Mouse (Mus musculus): Measurements from ENCODE around the gene Bcas1. TPM values are rescaled to one million over a fixed set of nuclear protein-coding genes. Genes with fewer than 3 reads are reported as not detected.

Bcas1 gene
- polyA plus RNA-seq, 1 experiment: 0.02 TPM

GRCm38 (mm10) chr2:170401211-170401799, 26.3 kb downstream of the Bcas1 start:
- H3K4me2 ChIP-seq (ENCODE audit: low read depth): peak overlapping the region; percentile 69
- H3K27me3 ChIP-seq (ENCODE audit: control insufficient read depth, insufficient read depth, insufficient read length): no peaks in the 10 kb centered on the region
- H3K4me3 ChIP-seq: no peak overlapping the region

GRCm38 (mm10) chr2:170400666-170401065, 27.0 kb downstream of the Bcas1 start:
- Histone ChIP-seq H3K79me2 (ENCODE audit: control insufficient read depth, insufficient read depth) (no peaks in the 10 kb centered on the region), H3K4me2 (ENCODE audit: low read depth) (no peak overlapping the region), H3ac (ENCODE audit: control insufficient read depth, insufficient read length) (no peak overlapping the region), H3K27me3 (ENCODE audit: control insufficient read depth, insufficient read depth, insufficient read length) (no peaks in the 10 kb centered on the region), H3K4me3 (no peak overlapping the region), H3K36me3 (ENCODE audit: control insufficient read depth, insufficient read depth) (no peaks in the 10 kb centered on the region)
- TF ChIP-seq TCF12 (IDR thresholded peaks at IDR 0.05; ENCODE audit: insufficient read depth, poor library complexity, severe bottlenecking) (no peak), MAX (IDR thresholded peaks at IDR 0.05; ENCODE audit: low read depth) (no peak), MYOD1 (IDR thresholded peaks at IDR 0.05; ENCODE audit: control insufficient read depth in 1 of 3, insufficient read length in 2 of 3, low read depth in 2 of 3) (no peak), REST (IDR thresholded peaks at IDR 0.05; ENCODE audit: insufficient read depth, insufficient read length) (no peak), E2F4 (IDR thresholded peaks at IDR 0.05; ENCODE audit: insufficient read depth) (no peak), MYOG (IDR thresholded peaks at IDR 0.05; ENCODE audit: control insufficient read depth in 1 of 3, insufficient read depth in 1 of 3, insufficient read length in 2 of 3, low read depth in 2 of 3) (no peak), CEBPB (IDR thresholded peaks at IDR 0.05; ENCODE audit: insufficient read depth, poor library complexity, severe bottlenecking) (no peak), USF1 (IDR thresholded peaks at IDR 0.05; ENCODE audit: low read depth) (no peak), SRF (IDR thresholded peaks at IDR 0.05; ENCODE audit: control insufficient read depth, insufficient read length, low read depth) (no peak), POLR2A (IDR thresholded peaks at IDR 0.05; ENCODE audit: insufficient read length, low read depth) (no peak), TCF3 (IDR thresholded peaks at IDR 0.05; ENCODE audit: insufficient read length, low read depth) (no peak), POLR2AphosphoS2 (IDR thresholded peaks at IDR 0.05; ENCODE audit: insufficient read length, low read depth) (no peak)

More at GRCm38 (mm10) chr2:170401211-170401799, 26.3 kb downstream of the Bcas1 start:
- Histone ChIP-seq H3K79me2 (ENCODE audit: control insufficient read depth, insufficient read depth) (no peaks in the 10 kb centered on the region), H3K36me3 (ENCODE audit: control insufficient read depth, insufficient read depth) (no peaks in the 10 kb centered on the region), H3ac (ENCODE audit: control insufficient read depth, insufficient read length) (no peak overlapping the region)
- peak in 1 of 3 experiments; percentile 6 for TF ChIP-seq MYOD1 (IDR thresholded peaks at IDR 0.05; ENCODE audit: control insufficient read depth in 1 of 3, insufficient read length in 2 of 3, low read depth in 2 of 3)
- no peak for TF ChIP-seq MYOG (IDR thresholded peaks at IDR 0.05; ENCODE audit: control insufficient read depth in 1 of 3, insufficient read depth in 1 of 3, insufficient read length in 2 of 3, low read depth in 2 of 3)

- no peaks in the 10 kb centered on the region for H3K79me2 ChIP-seq (ENCODE audit: control insufficient read depth, insufficient read depth)
- TF ChIP-seq CEBPB (IDR thresholded peaks at IDR 0.05; ENCODE audit: insufficient read depth, poor library complexity, severe bottlenecking) (no peak), REST (IDR thresholded peaks at IDR 0.05; ENCODE audit: insufficient read depth, insufficient read length) (no peak), SRF (IDR thresholded peaks at IDR 0.05; ENCODE audit: control insufficient read depth, insufficient read length, low read depth) (no peak), E2F4 (IDR thresholded peaks at IDR 0.05; ENCODE audit: insufficient read depth) (no peak), POLR2A (IDR thresholded peaks at IDR 0.05; ENCODE audit: insufficient read length, low read depth) (no peak), USF1 (IDR thresholded peaks at IDR 0.05; ENCODE audit: low read depth) (no peak), TCF12 (IDR thresholded peaks at IDR 0.05; ENCODE audit: insufficient read depth, poor library complexity, severe bottlenecking) (no peak), POLR2AphosphoS2 (IDR thresholded peaks at IDR 0.05; ENCODE audit: insufficient read length, low read depth) (no peak), MAX (IDR thresholded peaks at IDR 0.05; ENCODE audit: low read depth) (no peak), TCF3 (IDR thresholded peaks at IDR 0.05; ENCODE audit: insufficient read length, low read depth) (no peak), MYOD1 (IDR thresholded peaks at IDR 0.05; ENCODE audit: control insufficient read depth in 1 of 3, insufficient read length in 2 of 3, low read depth in 2 of 3) (no peak), MYOG (IDR thresholded peaks at IDR 0.05; ENCODE audit: control insufficient read depth in 1 of 3, insufficient read depth in 1 of 3, insufficient read length in 2 of 3, low read depth in 2 of 3) (no peak)
- H3K27me3 ChIP-seq (ENCODE audit: control insufficient read depth, insufficient read depth, insufficient read length): no peaks in the 10 kb centered on the region
- no peak overlapping the region for H3ac ChIP-seq (ENCODE audit: control insufficient read depth, insufficient read length)
- no peak overlapping the region for H3K4me3 ChIP-seq
- H3K36me3 ChIP-seq (ENCODE audit: control insufficient read depth, insufficient read depth): no peaks in the 10 kb centered on the region
- H3K4me2 ChIP-seq (ENCODE audit: low read depth): no peak overlapping the region
Observed at GRCm38 (mm10) chr2:170391994-170392393, 35.7 kb downstream of the Bcas1 start.

- TF ChIP-seq POLR2AphosphoS2 (IDR thresholded peaks at IDR 0.05; ENCODE audit: insufficient read length, low read depth) (no peak), MYOD1 (IDR thresholded peaks at IDR 0.05; ENCODE audit: control insufficient read depth in 1 of 3, insufficient read length in 2 of 3, low read depth in 2 of 3) (no peak), TCF3 (IDR thresholded peaks at IDR 0.05; ENCODE audit: insufficient read length, low read depth) (no peak), MAX (IDR thresholded peaks at IDR 0.05; ENCODE audit: low read depth) (no peak), MYOG (IDR thresholded peaks at IDR 0.05; ENCODE audit: control insufficient read depth in 1 of 3, insufficient read depth in 1 of 3, insufficient read length in 2 of 3, low read depth in 2 of 3) (no peak)
- Histone ChIP-seq H3K4me3 (no peak overlapping the region), H3K27me3 (ENCODE audit: control insufficient read depth, insufficient read depth, insufficient read length) (no peaks in the 10 kb centered on the region)
Observed at GRCm38 (mm10) chr2:170388320-170388719, 39.3 kb downstream of the Bcas1 start.

GRCm38 (mm10) chr2:170385556-170385955, 42.1 kb downstream of the Bcas1 start:
- Histone ChIP-seq H3K4me2 (ENCODE audit: low read depth) (no peak overlapping the region), H3ac (ENCODE audit: control insufficient read depth, insufficient read length) (no peak overlapping the region), H3K4me3 (no peak overlapping the region), H3K79me2 (ENCODE audit: control insufficient read depth, insufficient read depth) (no peaks in the 10 kb centered on the region), H3K27me3 (ENCODE audit: control insufficient read depth, insufficient read depth, insufficient read length) (no peaks in the 10 kb centered on the region), H3K36me3 (ENCODE audit: control insufficient read depth, insufficient read depth) (no peaks in the 10 kb centered on the region)
- TF ChIP-seq POLR2AphosphoS2 (IDR thresholded peaks at IDR 0.05; ENCODE audit: insufficient read length, low read depth) (no peak), SRF (IDR thresholded peaks at IDR 0.05; ENCODE audit: control insufficient read depth, insufficient read length, low read depth) (no peak), E2F4 (IDR thresholded peaks at IDR 0.05; ENCODE audit: insufficient read depth) (no peak), TCF3 (IDR thresholded peaks at IDR 0.05; ENCODE audit: insufficient read length, low read depth) (no peak), POLR2A (IDR thresholded peaks at IDR 0.05; ENCODE audit: insufficient read length, low read depth) (no peak), CEBPB (IDR thresholded peaks at IDR 0.05; ENCODE audit: insufficient read depth, poor library complexity, severe bottlenecking) (no peak), MYOD1 (IDR thresholded peaks at IDR 0.05; ENCODE audit: control insufficient read depth in 1 of 3, insufficient read length in 2 of 3, low read depth in 2 of 3) (no peak), MAX (IDR thresholded peaks at IDR 0.05; ENCODE audit: low read depth) (no peak), REST (IDR thresholded peaks at IDR 0.05; ENCODE audit: insufficient read depth, insufficient read length) (no peak), MYOG (IDR thresholded peaks at IDR 0.05; ENCODE audit: control insufficient read depth in 1 of 3, insufficient read depth in 1 of 3, insufficient read length in 2 of 3, low read depth in 2 of 3) (no peak), TCF12 (IDR thresholded peaks at IDR 0.05; ENCODE audit: insufficient read depth, poor library complexity, severe bottlenecking) (no peak), USF1 (IDR thresholded peaks at IDR 0.05; ENCODE audit: low read depth) (no peak)

More at GRCm38 (mm10) chr2:170388320-170388719, 39.3 kb downstream of the Bcas1 start:
- no peaks in the 10 kb centered on the region for H3K36me3 ChIP-seq (ENCODE audit: control insufficient read depth, insufficient read depth)
- no peak overlapping the region for H3K4me2 ChIP-seq (ENCODE audit: low read depth)
- no peaks in the 10 kb centered on the region for H3K79me2 ChIP-seq (ENCODE audit: control insufficient read depth, insufficient read depth)
- H3ac ChIP-seq (ENCODE audit: control insufficient read depth, insufficient read length): no peak overlapping the region

Measured in myocyte (in vitro differentiated cells).